Mouse (Mus musculus): ENCODE results near the gene Zfp334. TPM values are rescaled to one million over a fixed set of nuclear protein-coding genes. Genes with fewer than 3 reads are reported as not detected.

The Zfp334 gene
- polyA plus RNA-seq, 1 experiment from 2014 or later: 12.3 TPM

GRCm38 (mm10) chr2:165389299-165389952 lies 1.4 kb upstream of the Zfp334 start:
- H3K9me3 ChIP-seq (ENCODE audit: control insufficient read depth, low read length): no peaks in the 10 kb centered on the region

GRCm38 (mm10) chr2:165387370-165387769 lies 689 bp downstream of the Zfp334 start:
- Histone ChIP-seq H3K9ac (replicated peaks; ENCODE audit: low read depth, low read length) (peak overlapping the region; percentile 98), H3K4me3 (replicated peaks; ENCODE audit: low read length) (peak overlapping the region; percentile 96), H3K27me3 (replicated peaks; ENCODE audit: control insufficient read depth, insufficient read depth, low read length) (no peaks in the 10 kb centered on the region), H3K36me3 (ENCODE audit: control insufficient read depth, insufficient read depth) (peaks cover 32% of the 10 kb centered on the region), H3K4me1 (replicated peaks; ENCODE audit: control insufficient read depth, insufficient read depth, low read length) (peaks cover 13% of the 10 kb centered on the region), H3K27ac (ENCODE audit: low read length) (peak overlapping the region; percentile 95), H3K9me3 (ENCODE audit: control insufficient read depth, low read length) (no peaks in the 10 kb centered on the region), H3K4me2 (ENCODE audit: low read length) (peak overlapping the region; percentile 87)
- ATAC-seq: no peak
- WGBS: 4% methylated on average over 4 of the region's 4 CpGs

More at GRCm38 (mm10) chr2:165389299-165389952, 1.4 kb upstream of the Zfp334 start:
- Histone ChIP-seq H3K4me2 (ENCODE audit: low read length) (no peak overlapping the region), H3K4me3 (replicated peaks; ENCODE audit: low read length) (no peak overlapping the region), H3K9ac (replicated peaks; ENCODE audit: low read depth, low read length) (no peak overlapping the region), H3K27me3 (replicated peaks; ENCODE audit: control insufficient read depth, insufficient read depth, low read length) (no peaks in the 10 kb centered on the region), H3K36me3 (ENCODE audit: control insufficient read depth, insufficient read depth) (peaks cover 16% of the 10 kb centered on the region; the same call in 1 of the 2 replicates), H3K4me1 (replicated peaks; ENCODE audit: control insufficient read depth, insufficient read depth, low read length) (peaks cover 13% of the 10 kb centered on the region), H3K27ac (ENCODE audit: low read length) (no peak overlapping the region)
- 88% methylated on average over 6 of the region's 6 CpGs for WGBS
- no peak for ATAC-seq

- no peaks in the 10 kb centered on the region for H3K27me3 ChIP-seq (replicated peaks; ENCODE audit: control insufficient read depth, insufficient read depth, low read length)
- no peak overlapping the region for H3K27ac ChIP-seq (ENCODE audit: low read length)
- H3K4me3 ChIP-seq (replicated peaks; ENCODE audit: low read length): no peak overlapping the region
- no peak overlapping the region for H3K4me2 ChIP-seq (ENCODE audit: low read length)
- H3K36me3 ChIP-seq (ENCODE audit: control insufficient read depth, insufficient read depth): peaks cover 67% of the 10 kb centered on the region
- no peaks in the 10 kb centered on the region; the same call in 1 of the 2 replicates for H3K4me1 ChIP-seq (replicated peaks; ENCODE audit: control insufficient read depth, insufficient read depth, low read length)
- whole genome bisulfite sequencing: 96% methylated on average over 25 of the region's 25 CpGs
- H3K9ac ChIP-seq (replicated peaks; ENCODE audit: low read depth, low read length): no peak overlapping the region
- ATAC-seq: no peak
- H3K9me3 ChIP-seq (ENCODE audit: control insufficient read depth, low read length): peaks cover 5% of the 10 kb centered on the region; the same call in 1 of the 2 replicates
These were observed 8.0 kb downstream of the Zfp334 start for GRCm38 (mm10) chr2:165380050-165380449.

GRCm38 (mm10) chr2:165376001-165376400 lies 12.1 kb downstream of the Zfp334 start:
- H3K4me3 ChIP-seq (replicated peaks; ENCODE audit: low read length): no peak overlapping the region
- no peaks in the 10 kb centered on the region for H3K27me3 ChIP-seq (replicated peaks; ENCODE audit: control insufficient read depth, insufficient read depth, low read length)
- H3K36me3 ChIP-seq (ENCODE audit: control insufficient read depth, insufficient read depth): peaks cover 39% of the 10 kb centered on the region
- no peak overlapping the region for H3K9ac ChIP-seq (replicated peaks; ENCODE audit: low read depth, low read length)
- no peaks in the 10 kb centered on the region; the same call in 1 of the 2 replicates for H3K4me1 ChIP-seq (replicated peaks; ENCODE audit: control insufficient read depth, insufficient read depth, low read length)
- H3K27ac ChIP-seq (ENCODE audit: low read length): no peak overlapping the region
- 57% methylated on average over 4 of the region's 4 CpGs for WGBS
- no peak overlapping the region for H3K4me2 ChIP-seq (ENCODE audit: low read length)
- ATAC-seq: no peak
- H3K9me3 ChIP-seq (ENCODE audit: control insufficient read depth, low read length): peaks cover 5% of the 10 kb centered on the region; the same call in 1 of the 2 replicates

GRCm38 (mm10) chr2:165375478-165375877 lies 12.6 kb downstream of the Zfp334 start:
- Histone ChIP-seq H3K9ac (replicated peaks; ENCODE audit: low read depth, low read length) (no peak overlapping the region), H3K27ac (ENCODE audit: low read length) (no peak overlapping the region), H3K36me3 (ENCODE audit: control insufficient read depth, insufficient read depth) (peaks cover 34% of the 10 kb centered on the region), H3K4me2 (ENCODE audit: low read length) (no peak overlapping the region), H3K27me3 (replicated peaks; ENCODE audit: control insufficient read depth, insufficient read depth, low read length) (no peaks in the 10 kb centered on the region), H3K4me1 (replicated peaks; ENCODE audit: control insufficient read depth, insufficient read depth, low read length) (no peaks in the 10 kb centered on the region; the same call in 1 of the 2 replicates), H3K4me3 (replicated peaks; ENCODE audit: low read length) (no peak overlapping the region), H3K9me3 (ENCODE audit: control insufficient read depth, low read length) (no peaks in the 10 kb centered on the region)
- no peak for ATAC-seq
- WGBS: 74% methylated on average over 5 of the region's 5 CpGs

GRCm38 (mm10) chr2:165371066-165371465 lies 17.0 kb downstream of the Zfp334 start:
- Histone ChIP-seq H3K27me3 (replicated peaks; ENCODE audit: control insufficient read depth, insufficient read depth, low read length) (no peaks in the 10 kb centered on the region), H3K4me3 (replicated peaks; ENCODE audit: low read length) (no peak overlapping the region), H3K4me1 (replicated peaks; ENCODE audit: control insufficient read depth, insufficient read depth, low read length) (peaks cover 18% of the 10 kb centered on the region), H3K27ac (ENCODE audit: low read length) (no peak overlapping the region), H3K9ac (replicated peaks; ENCODE audit: low read depth, low read length) (no peak overlapping the region), H3K36me3 (ENCODE audit: control insufficient read depth, insufficient read depth) (peaks cover 10% of the 10 kb centered on the region), H3K9me3 (ENCODE audit: control insufficient read depth, low read length) (no peaks in the 10 kb centered on the region), H3K4me2 (ENCODE audit: low read length) (no peak overlapping the region)
- WGBS: 39% methylated on average over 3 of the region's 3 CpGs
- no peak for ATAC-seq

- no peak overlapping the region for H3K4me3 ChIP-seq (replicated peaks; ENCODE audit: low read length)
- peaks cover 18% of the 10 kb centered on the region for H3K4me1 ChIP-seq (replicated peaks; ENCODE audit: control insufficient read depth, insufficient read depth, low read length)
- H3K4me2 ChIP-seq (ENCODE audit: low read length): no peak overlapping the region
- H3K36me3 ChIP-seq (ENCODE audit: control insufficient read depth, insufficient read depth): peaks cover 8% of the 10 kb centered on the region
- ATAC-seq: no peak
- H3K9me3 ChIP-seq (ENCODE audit: control insufficient read depth, low read length): no peaks in the 10 kb centered on the region
- 79% methylated on average over 3 of the region's 3 CpGs for WGBS
- H3K9ac ChIP-seq (replicated peaks; ENCODE audit: low read depth, low read length): no peak overlapping the region
- no peaks in the 10 kb centered on the region for H3K27me3 ChIP-seq (replicated peaks; ENCODE audit: control insufficient read depth, insufficient read depth, low read length)
- H3K27ac ChIP-seq (ENCODE audit: low read length): no peak overlapping the region
These were observed 17.7 kb downstream of the Zfp334 start for GRCm38 (mm10) chr2:165370348-165370747.

- Histone ChIP-seq H3K9me3 (ENCODE audit: control insufficient read depth, low read length) (no peaks in the 10 kb centered on the region), H3K4me3 (replicated peaks; ENCODE audit: low read length) (peak within 1 kb of the TSS; percentile 57), H3K27me3 (replicated peaks; ENCODE audit: control insufficient read depth, insufficient read depth, low read length) (no peaks in the 10 kb centered on the region), H3K9ac (replicated peaks; ENCODE audit: low read depth, low read length) (peak within 1 kb of the TSS; percentile 84), H3K27ac (ENCODE audit: low read length) (peak within 1 kb of the TSS; percentile 72), H3K36me3 (ENCODE audit: control insufficient read depth, insufficient read depth) (no peaks in the 10 kb centered on the region), H3K4me1 (replicated peaks; ENCODE audit: control insufficient read depth, insufficient read depth, low read length) (peaks cover 18% of the 10 kb centered on the region), H3K4me2 (ENCODE audit: low read length) (peak within 1 kb of the TSS; percentile 82)
- ATAC-seq: peak; percentile 62
- WGBS: 0% methylated on average over 27 of the region's 27 CpGs
These were observed 19.6 kb downstream of the Zfp334 start, which contains the start of gene Zfp663 for GRCm38 (mm10) chr2:165368496-165368895. TSS of gene Zfp663 (minus strand) at chr2:165368729.

- no peaks in the 10 kb centered on the region for H3K36me3 ChIP-seq (ENCODE audit: control insufficient read depth, insufficient read depth)
- H3K9ac ChIP-seq (replicated peaks; ENCODE audit: low read depth, low read length): peak overlapping the region; percentile 84
- H3K9me3 ChIP-seq (ENCODE audit: control insufficient read depth, low read length): no peaks in the 10 kb centered on the region
- peak overlapping the region; percentile 72 for H3K27ac ChIP-seq (ENCODE audit: low read length)
- H3K4me3 ChIP-seq (replicated peaks; ENCODE audit: low read length): peak overlapping the region; percentile 57
- peak overlapping the region; percentile 82 for H3K4me2 ChIP-seq (ENCODE audit: low read length)
- ATAC-seq: peak; percentile 37
- no peaks in the 10 kb centered on the region for H3K27me3 ChIP-seq (replicated peaks; ENCODE audit: control insufficient read depth, insufficient read depth, low read length)
- peaks cover 18% of the 10 kb centered on the region for H3K4me1 ChIP-seq (replicated peaks; ENCODE audit: control insufficient read depth, insufficient read depth, low read length)
- WGBS: 4% methylated on average over 13 of the region's 13 CpGs
These were observed 20.1 kb downstream of the Zfp334 start for GRCm38 (mm10) chr2:165367868-165368439.

All from forebrain, embryonic 16.5 days (tissue).